Mouse (Mus musculus) frontal cortex, adult (tissue): ENCODE results near the gene Usp49.

ENCODE experiments used
- ATAC-seq: cut with Nextera tagmentation; 2 replicates; pipeline ENCODE4 v1.9.2; 2017; ENCODE audit warnings: mild to moderate bottlenecking, moderate library complexity, mixed read lengths; ENCODE audit not compliant: low TSS enrichment

Gene Usp49

DNA sequence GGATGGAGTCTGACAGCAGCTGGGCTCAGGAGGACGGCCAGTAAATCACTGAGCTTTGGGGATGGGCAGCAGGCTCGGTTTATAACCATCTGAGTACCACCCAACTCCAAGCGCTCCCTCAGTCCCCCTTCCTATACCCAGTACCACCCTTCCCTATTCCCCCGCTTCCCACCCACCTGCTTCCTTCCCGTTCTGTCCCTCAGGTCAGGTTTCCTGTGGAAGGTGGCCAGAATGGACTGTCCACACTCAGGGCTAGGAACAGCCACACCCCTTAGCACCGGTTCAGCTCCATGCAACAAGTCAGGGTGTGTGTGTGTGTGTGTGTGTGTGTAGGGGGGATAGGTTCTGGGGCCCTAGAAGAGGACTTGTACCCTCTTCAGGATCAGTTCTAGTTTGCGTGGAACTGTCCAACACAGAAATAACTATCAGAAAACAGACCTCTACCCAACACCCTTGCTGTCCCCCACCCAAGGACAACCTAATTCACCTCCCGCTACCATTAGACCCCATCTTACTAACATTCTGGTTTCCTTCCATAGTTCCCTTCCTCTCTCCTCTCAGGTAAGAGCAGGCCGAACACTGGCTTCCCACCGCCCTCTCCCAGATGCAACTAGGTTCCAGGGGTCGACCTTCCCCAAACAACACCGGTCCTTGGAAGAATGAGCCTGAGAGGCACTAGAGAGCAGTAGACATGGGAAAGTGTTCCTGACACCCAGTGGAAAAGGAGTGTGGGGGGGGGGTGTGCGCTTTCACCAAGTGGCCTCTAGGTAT is 63.4 kb downstream of the Usp49 start:
- ATAC-seq = no peak

DNA sequence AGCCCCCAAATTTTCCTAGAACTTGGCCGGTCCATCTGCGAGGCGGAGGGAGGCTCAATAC is 63.8 kb downstream of the Usp49 start, which contains the start of gene Gm21981:
TSS of gene Gm21981 (minus strand) at position 14 of the 61 bp plus-strand sequence.
- no peak for ATAC-seq

DNA sequence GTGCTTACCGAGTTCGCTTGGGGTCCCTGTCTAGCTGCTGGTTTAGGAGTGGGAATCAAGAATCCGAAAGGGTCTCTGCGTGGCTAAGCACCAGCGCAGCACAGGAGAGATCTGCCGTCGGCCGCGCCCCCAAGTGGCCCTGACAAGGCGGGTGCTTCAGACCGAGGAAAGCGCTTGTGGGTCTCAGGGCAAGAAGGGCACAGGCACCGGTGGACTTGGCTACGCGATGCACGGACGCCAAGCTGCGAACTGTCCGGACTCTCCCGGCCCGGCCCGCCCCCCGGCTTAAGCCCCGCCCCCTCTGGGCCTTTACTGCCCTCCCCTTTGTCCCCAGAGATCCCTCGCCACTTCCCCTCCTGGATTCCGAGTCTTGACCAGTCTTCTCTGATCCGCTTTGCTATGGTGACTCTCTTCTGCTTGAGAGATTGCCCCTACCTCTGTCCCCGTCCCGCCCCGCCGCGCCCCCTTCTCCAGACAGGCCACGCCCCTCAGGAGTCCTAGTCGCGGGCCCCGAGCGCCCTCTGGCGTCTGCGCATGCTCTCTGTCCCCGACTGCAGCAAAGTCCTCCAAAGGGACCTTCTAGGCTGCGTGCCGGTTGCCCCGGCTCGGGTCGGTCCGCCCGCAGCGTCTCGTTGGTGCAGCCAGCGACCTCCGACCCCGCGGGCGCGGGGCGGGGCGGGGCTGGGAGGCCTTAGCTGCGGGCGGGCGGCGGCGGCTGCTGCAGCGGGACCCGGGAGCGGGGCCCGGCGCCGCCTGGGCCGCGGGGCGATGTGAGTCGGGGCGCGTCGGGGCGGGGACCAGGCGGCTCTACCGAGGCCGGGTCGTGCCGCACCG is 64.2 kb downstream of the Usp49 start, which contains the start of gene Prickle4:
TSS of gene Prickle4 (minus strand) at position 234 of the 834 bp plus-strand sequence.
- ATAC-seq = peak; percentile 76

DNA sequence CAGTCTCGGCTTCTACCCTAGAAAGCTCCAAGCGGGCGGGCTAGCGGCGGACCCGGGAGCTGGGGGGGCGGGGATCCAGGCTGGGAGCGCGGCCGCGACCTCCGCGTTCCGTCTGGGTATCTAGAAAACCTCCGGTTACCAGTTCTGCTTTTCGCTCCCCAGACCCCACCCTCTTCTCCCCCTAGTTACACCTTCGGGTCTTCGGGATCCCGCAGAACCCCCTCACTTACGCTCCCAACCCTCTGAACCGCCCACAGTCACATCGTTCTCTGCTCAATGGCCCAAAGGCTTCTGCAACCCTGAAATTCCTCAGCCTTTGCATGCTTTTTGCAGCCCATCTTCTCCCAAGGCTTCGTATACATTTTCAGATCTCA is 64.8 kb downstream of the Usp49 start:
- peak; percentile 22 for ATAC-seq

DNA sequence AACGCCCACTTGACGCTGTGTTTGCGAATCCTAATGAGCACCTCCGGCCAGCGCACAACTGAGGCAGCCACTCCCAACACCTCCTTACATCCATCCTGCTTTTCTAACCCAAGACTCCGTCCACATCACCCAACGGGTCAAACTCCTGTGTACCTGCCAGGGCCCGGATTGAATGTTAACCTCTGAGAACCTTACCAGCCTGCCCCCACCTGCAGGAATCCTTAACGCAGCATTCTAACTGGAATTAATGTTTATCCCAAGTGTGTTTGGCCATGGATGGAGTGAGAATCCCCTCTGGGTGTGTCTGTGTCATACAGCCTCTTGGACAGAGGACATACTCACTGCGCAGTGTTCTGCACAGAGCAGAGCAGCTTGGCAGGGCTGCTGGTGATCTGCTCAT is 67.7 kb downstream of the Usp49 start:
- ATAC-seq = no peak

DNA sequence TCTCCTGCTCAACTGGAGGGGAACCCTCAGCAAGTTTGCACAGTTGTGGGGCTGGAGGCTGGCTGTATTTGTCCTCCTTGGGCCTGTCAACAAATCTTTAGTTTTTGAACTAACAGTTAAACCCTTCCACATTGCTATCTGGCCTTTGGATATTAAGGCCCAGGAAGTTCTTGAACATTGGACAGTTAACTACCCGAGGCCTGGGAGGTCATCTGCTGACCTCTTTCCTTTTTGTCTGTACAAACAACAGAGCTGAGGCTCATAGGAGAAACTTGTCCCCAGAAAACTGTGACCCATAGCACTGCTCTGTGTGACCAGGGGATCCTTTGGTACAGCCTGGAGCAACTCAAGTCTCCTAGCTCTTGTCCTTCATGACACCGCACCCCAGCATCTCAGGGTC is 68.6 kb downstream of the Usp49 start:
- no peak for ATAC-seq

DNA sequence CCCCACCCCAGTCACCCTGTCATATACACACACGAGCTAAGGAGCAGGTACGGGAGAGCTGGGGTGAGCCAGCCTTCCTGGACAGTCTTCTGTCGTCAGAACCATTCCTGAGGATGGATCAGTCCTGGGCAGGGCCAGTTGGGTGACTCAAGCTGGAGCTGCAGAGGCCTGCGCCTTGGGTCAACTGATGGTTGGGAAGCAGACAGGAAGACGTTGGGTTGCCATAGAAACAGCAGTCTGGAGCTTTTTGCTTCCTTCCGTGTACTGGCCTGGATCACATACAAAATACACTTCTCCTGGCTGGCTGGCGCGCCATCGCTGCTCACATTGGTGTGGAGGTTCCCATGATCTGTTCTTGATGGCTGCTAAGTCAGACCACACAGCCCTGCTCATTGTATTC is 71.3 kb downstream of the Usp49 start:
- no peak for ATAC-seq

DNA sequence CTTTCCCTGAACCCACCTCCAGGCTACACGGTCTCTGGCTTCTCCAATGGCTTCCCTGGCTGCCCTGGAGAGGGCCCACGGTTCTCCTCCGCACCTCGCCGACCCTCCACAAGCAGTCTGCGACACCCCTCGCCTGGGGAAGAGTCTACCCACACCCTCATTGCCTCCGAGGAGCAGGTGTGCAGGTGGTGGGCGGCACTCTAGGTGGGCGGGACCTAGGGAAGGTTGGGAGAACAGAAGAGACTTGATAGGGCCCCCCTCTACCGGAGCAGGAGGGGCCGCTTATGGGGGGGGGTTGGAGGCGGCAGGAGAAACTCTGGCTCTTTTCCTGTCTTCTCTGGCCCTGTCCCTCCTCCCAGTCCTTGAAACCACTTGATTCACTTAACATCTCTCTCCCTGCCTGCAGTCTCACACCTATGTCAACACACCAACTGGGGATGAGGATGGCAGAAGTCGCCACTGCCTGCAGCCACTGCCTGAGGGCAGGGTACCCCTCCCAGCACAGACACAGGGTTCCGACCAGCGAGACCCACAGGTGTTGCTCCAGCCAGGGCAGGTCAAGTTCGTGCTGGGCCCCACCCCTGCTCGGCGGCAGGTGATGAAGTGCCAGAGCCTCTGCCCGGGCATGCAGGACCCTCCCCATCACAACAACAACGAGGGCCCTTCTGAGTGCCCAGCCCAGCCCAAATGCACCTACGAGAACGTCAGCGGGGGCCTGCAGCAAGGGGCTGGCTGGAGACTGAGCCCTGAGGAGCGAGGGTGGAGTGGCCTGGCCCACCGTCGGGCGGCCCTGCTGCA is 72.3 kb downstream of the Usp49 start:
- no peak for ATAC-seq

DNA sequence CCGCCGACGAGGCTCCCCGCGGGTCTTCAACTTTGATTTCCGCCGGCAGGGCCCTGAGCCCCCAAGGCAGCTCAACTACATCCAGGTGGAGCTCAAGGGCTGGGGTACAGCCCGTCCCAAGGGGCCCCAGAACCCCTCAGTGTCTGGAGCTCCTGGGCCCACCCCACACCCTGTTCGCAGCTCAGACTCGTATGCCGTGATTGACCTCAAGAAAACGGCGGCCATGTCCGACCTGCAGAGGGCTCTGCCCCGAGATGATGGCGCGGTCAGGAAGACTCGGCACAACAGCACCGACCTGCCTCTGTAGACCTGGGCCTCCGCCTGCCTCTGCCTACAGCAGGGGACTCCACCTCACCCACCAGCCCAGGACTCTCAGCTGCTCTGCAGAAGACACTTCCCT is 73.1 kb downstream of the Usp49 start:
- no peak for ATAC-seq

DNA sequence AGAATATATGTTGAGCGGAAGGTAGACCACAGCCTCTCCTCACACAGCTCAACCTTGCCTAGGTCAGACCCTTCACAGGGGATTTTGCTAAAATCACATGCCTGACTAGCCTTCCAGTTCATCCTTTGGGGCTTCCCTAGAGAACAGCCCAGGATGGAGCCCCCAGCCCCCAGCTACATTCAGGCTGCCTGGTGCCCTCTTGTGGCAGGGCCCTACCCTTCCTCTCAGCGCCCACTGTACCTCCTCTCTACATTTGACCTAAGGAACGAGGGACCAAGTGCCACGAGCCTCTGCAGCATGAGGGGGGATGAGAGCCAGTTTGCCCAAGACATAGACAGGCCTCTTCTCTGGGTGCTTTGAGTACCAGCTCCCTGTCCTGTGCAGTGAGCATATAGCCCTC is 74.2 kb downstream of the Usp49 start:
- ATAC-seq = no peak

DNA sequence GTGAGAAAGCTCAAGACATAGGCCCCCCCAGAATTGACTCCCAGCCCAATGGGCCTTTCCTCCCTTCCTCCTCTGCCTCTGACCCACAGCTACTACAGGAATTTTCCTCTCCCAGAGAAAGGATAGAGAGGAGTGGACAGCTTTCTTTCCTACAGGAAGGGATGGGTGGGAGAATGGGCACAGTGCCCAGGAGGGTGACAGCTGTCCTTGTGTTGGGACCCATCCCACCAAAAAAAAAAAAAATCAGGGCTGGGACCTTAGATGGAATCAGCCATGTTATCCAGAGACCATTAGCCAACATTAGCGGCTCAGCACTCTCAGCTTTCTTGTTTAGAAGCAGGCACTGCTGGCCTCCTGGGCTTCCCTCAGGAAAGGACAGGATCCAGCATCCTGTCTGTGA is 75.7 kb downstream of the Usp49 start:
- no peak for ATAC-seq

DNA sequence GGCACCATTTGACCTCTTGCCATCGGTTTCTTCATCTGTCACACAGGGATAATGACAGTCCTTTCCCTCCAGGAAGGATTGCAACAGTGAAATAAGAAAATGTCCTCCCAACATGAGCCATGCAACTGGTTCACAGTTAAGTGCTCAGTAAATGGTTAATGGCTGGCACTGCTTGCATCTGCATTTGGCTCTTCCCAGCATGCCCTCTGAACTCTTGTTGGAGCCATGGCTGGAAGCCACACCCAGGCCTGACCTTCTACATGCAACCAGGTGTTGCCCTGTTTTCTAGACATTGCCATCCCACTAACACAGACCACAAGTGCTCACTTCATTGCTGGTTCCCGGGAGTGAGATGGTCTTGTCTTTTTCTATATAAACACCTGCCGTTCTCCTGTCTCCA is 77.5 kb downstream of the Usp49 start:
- no peak for ATAC-seq

DNA sequence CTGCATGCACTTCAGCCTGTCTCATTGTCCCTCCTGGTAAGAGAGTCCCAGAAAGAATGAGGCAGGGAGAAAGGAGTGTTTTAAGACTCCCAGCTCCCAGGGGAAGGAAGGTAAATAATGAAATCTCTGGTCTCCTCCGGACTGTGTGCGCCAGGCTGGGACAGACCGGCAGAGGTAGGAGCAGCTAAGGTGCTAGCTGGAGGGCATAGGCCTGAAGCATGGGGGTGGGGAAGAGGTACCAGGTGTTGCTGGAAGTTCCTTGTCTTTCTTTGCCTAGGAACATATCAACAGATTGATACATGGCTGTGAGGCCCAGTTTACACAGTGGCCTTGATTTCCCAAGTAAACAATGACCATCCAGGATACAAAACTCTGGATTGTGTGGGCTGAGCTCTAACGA is 78.5 kb downstream of the Usp49 start:
- no peak for ATAC-seq

DNA sequence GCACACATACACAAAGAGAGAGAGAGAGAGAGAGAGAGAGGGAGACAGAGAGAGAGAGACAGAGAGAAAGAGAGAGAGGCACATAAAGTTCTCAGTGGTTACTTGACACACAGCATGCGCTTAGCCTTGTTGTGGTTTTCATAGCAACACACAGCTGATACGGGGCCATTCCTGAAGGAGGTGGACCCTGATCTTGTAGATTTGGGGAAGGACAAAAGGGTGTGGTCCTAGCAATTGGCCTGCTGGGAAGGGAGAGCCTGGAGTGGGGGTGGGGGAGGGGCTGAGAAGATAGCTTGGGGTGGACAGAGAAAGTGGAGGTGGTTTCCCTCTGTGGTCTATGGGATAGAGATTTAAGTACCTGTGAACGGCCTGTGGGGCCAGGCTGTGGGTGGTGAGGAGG is 79.5 kb downstream of the Usp49 start:
- ATAC-seq = no peak

DNA sequence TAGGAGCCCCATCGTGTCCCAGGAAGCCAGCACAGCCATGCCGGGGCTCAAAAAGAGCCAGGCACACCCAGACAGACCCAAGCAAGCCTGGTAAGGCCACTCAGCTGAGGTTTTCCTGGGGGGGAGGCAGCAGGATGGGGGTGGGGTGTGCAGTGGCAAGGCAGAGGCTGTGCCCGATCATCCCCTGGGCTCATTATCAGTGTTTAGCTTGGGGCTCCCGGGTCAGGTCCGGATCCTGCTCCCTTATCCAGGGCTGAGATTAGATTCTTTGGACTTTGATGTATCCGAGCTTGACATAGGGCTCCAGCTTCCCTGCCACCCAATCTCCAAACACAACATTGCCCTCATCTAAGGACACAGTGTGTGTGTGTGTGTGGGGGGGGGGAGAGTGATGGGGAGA is 81.4 kb downstream of the Usp49 start:
- no peak for ATAC-seq

DNA sequence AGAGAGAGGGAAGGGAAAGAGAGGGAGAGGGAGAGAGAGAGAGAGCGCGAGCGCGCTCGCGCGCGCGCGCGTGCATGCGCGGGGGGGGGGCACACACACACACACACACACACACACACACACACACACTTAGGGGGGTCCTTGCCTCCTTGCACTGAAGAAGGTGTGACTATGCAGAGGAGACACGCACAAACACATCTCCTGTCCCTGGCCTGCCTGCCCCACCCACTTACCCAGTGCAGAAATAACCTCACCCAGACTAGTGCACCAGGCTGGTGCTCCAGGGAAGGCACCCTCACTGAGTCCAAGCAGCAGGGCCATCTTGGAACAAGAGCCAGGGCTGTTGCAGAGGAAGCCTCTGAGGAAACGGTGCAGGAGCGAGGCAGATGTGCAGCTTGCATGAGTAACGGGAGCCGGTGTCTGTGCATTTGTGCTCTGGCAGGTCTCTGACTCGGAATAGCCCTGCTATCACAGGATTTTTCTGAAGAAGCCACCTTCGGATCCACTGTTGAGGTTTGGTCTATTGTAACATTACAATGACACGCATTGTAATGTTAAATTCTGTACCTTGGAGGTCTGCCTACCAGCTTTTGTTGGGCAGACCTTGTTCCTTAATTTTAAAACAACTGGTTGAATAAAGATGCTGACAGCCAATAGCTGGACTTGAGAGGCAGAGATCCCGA is 82.5 kb downstream of the Usp49 start:
- ATAC-seq = peak; percentile 50; the same call in 1 of the 2 replicates

DNA sequence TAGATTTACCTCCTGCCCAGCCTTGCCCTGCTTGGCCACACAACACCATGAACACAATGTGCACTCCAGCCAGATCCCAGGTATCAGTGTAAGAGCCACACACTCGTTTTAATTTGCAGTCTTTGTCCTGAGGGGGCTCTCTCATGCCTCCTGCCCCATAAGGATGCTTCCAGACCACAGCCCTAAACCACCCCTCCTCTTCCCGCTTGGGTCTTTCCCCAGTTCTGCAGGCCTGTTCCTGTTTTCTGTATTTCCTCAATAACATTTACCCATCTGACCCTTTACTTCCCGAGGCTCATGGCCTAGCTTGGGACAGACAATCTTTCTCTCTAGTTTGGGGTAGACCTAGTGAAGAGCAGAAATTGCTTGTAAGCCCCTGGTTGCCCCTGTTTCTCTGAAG is 84.5 kb downstream of the Usp49 start:
- ATAC-seq = no peak

DNA sequence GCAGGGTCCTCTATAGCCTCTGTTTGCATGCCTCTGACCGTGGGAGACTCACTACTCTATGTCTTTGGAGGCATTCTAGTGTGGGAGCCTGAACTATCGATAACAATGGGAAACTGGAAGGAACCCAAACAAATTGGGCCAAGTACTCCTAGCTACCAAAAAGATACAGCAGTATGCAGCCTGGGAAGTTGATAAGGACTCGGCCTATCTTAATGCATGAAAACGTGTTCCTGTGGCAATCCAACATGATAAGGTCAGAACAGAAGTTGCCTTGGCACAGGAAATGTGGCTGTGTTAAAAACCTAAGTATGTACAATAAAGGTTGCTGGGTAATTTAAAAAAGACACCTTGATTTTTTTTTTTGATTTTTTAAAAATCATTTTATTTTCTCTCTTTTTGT is 90.7 kb downstream of the Usp49 start:
- ATAC-seq = no peak

DNA sequence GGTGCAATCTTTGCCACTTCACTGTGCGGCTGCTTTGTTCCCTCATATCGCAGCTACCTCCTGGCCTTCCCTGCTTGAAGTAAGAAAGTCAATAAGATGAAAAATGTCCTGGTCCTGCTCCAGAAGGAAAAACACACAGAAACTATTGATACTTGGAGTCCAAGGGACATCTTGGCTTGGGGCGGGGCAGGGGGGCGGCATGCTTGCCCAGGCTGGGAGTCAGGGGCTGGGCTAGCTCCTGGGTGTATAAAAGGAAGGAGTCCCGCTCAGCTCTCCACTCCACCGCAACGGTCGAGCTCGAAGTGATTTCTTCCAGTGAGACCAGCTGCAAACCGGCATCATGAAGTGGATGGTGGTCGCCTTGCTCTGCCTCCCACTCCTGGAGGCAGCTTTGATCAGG is 96.1 kb downstream of the Usp49 start, which contains the start of gene Pgc:
TSS of gene Pgc (plus strand) at position 277 of the 400 bp plus-strand sequence.
- no peak for ATAC-seq

DNA sequence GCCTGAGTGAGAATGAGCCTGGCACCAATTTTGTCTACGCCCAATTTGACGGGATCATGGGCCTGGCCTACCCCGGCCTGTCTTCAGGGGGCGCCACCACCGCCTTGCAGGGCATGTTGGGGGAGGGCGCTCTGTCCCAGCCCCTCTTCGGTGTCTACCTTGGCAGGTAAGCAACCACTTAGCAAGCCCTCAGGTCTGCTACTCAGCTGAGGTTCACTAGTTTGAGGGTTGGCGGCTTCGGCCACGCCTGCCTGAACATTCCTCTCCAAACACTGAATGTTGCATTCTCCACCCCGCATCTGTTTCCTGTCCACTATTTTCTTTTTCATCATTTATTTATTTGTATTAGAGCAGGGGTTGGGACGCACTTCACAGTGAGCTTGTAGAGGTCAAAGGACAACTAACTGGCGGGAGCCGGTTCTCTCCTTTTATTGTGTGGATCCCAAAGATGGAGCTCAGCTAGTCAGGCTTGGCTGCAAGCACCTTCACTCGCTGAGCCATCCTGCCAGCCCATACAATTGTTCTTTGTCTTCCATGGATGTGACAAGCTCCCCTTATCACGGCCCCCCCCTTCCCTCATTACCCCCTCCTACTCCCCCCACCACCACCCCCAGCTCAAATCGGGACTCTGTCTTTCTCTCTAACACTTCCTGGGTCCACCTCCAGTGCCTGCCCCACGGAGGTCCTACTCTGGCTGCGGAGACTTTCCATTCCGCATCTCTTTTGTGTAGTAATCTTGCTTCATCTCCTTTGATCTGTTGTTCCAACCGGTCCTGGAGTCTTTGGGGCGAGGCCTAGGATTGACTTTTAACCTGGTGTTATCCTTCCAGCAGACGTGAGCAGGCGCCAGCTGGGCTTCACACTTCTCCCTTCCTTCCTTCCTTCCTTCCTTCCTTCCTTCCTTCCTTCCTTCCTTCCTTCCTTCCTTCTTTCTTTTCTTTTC is 100.4 kb downstream of the Usp49 start:
- ATAC-seq = no peak

DNA sequence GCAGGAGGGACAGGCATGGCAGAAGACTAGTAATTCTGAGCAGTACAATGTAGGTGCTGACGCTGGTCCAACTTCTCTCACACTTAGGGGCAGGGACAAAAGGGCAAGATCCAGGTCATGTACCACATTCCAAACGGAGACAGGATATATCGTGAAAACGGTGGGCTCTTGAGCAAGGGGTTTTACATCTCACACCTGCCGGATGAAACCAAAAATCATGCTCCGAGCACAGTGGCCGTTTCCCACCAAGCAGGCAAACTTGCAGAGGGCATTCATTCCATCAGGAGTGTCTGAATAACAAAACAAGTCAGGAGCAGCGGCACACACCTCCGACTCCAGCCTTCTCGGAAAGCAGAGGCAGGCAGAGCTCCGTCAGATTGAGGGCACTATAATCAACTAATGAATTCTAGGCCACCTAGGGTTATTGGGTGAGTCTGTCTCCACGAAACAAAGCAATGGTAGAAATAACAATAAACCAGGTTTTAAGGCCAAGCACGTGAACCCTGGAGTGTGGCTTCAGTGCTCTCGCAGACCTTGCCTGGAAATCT is 105.1 kb downstream of the Usp49 start:
- no peak for ATAC-seq
